Mouse (Mus musculus) ES-E14 (cell line): ENCODE results near the gene Ghrl. TPM values are rescaled to one million over a fixed set of nuclear protein-coding genes. Genes with fewer than 3 reads are reported as not detected.

Experiments used
- DNase-seq: peaks from one replicate; pipeline ENCODE4 v3.0.0-alpha.2; 2013; ENCODE audit warnings: low read depth, low spot score
- H3K27ac ChIP-seq: 2 replicates; pipeline ENCODE4 v1.5.1; 2012; ENCODE audit warnings: low read depth, mild to moderate bottlenecking, low read length, moderate library complexity, mixed read lengths; ENCODE audit not compliant: poor library complexity, insufficient read depth, severe bottlenecking
- H3K36me3 ChIP-seq: 2 replicates; pipeline ENCODE4 v1.6.1; 2012; ENCODE audit warnings: mild to moderate bottlenecking, low read length, moderate library complexity, mixed read lengths; ENCODE audit not compliant: control insufficient read depth, poor library complexity, insufficient read depth, severe bottlenecking
- H3K4me1 ChIP-seq, 2 experiments: fragments of 150-350 bp in 1 of 2; sonication (generic) in 1 of 2; 2 replicates each; pipeline ENCODE4 v1.6.1; 2012; ENCODE audit warnings: low read length in 2 of 2, mild to moderate bottlenecking in 1 of 2, mixed read lengths in 1 of 2; ENCODE audit not compliant: control insufficient read depth in 2 of 2, insufficient read depth in 2 of 2, poor library complexity in 1 of 2
- H3K4me3 ChIP-seq, 2 experiments: fragments of 150-350 bp in 1 of 2; sonication (generic) in 1 of 2; 2 replicates each; pipeline ENCODE4 v1.5.1; 2012; ENCODE audit warnings: low read length in 2 of 2, low read depth in 1 of 2, mild to moderate bottlenecking in 1 of 2, mixed read lengths in 1 of 2; ENCODE audit not compliant: insufficient read depth in 1 of 2, poor library complexity in 1 of 2, severe bottlenecking in 1 of 2
- H3K9ac ChIP-seq: 2 replicates; pipeline ENCODE4 v1.6.1; 2012; ENCODE audit warnings: low read depth, mild to moderate bottlenecking, low read length, mixed read lengths; ENCODE audit not compliant: poor library complexity, insufficient read depth, severe bottlenecking
- H3K9me3 ChIP-seq: fragments of 150-350 bp; sonication (generic); 2 replicates; pipeline ENCODE4 v1.6.1; 2012; ENCODE audit warnings: low read depth, mild to moderate bottlenecking, low read length; ENCODE audit not compliant: control insufficient read depth, insufficient read depth
- CHD2 ChIP-seq: IDR thresholded peaks from 2 replicates; pipeline ENCODE4 v1.6.1; 2014; ENCODE audit warnings: mild to moderate bottlenecking, low read depth, low read length, inconsistent platforms
- HCFC1 ChIP-seq: IDR thresholded peaks from 2 replicates; pipeline ENCODE4 v1.6.1; 2012; ENCODE audit warnings: low read length, inconsistent platforms, borderline replicate concordance; ENCODE audit not compliant: insufficient read depth
- MAFK ChIP-seq: IDR thresholded peaks from 2 replicates; pipeline ENCODE4 v1.6.1; 2014; ENCODE audit warnings: mild to moderate bottlenecking, low read depth, low read length, inconsistent platforms; ENCODE audit not compliant: insufficient read depth
- ZC3H11A ChIP-seq: IDR thresholded peaks from 2 replicates; pipeline ENCODE4 v1.6.1; 2012; ENCODE audit warnings: low read depth, mild to moderate bottlenecking, inconsistent platforms, low read length, borderline replicate concordance
- ZNF384 ChIP-seq: IDR thresholded peaks from 2 replicates; pipeline ENCODE4 v1.6.1; 2012; ENCODE audit warnings: low read depth, low read length, inconsistent platforms
- in situ Hi-C, 2 experiments: fragments of 600-800 bp; cut with MboI; formaldehyde crosslinking; loops; one replicate each; pipeline ENCODE4 v1.15.1; 2025; ENCODE audit warnings: low sequenced_read_pairs in 2 of 2, inconsistent platforms in 1 of 2; ENCODE audit not compliant: unreplicated experiment in 2 of 2
- total RNA-seq: library from RNA; depleted of rRNA; stranded (reverse); fragments of 300-350 nt; gene quantifications from 2 replicates; pipeline ENCODE4 v1.2.3, GENCODE M21; 2012; rRNA removed

Gene Ghrl
- total RNA-seq = 1.8 and 2.3 TPM in 2 replicates

- peaks cover 57% of the 10 kb centered on the region for H3K36me3 ChIP-seq
- 0 out of 4 replicates have a peak, but pooled peaks cover 0 to 2% of the 10 kb centered on the region in 2 experiments for H3K4me1 ChIP-seq
- no peak for DNase-seq
- H3K27ac ChIP-seq = no peak within 1 kb of the TSS
- in situ Hi-C loops = no loop called here
- H3K4me3 ChIP-seq = no peak within 1 kb of the TSS
- H3K9me3 ChIP-seq = no peaks in the 10 kb centered on the region
- TF ChIP-seq ZNF384 (no peak), CHD2 (no peak), ZC3H11A (no peak), MAFK (no peak), HCFC1 (no peak)
- H3K9ac ChIP-seq = no peak within 1 kb of the TSS
Observed at GRCm38 (mm10) chr6:113719878-113720277, at the start of gene Ghrl. Gene Ghrl (minus strand): TSS chr6:113719880.

- H3K9me3 ChIP-seq = no peaks in the 10 kb centered on the region
- H3K36me3 ChIP-seq = no peaks in the 10 kb centered on the region
- no peak for TF ChIP-seq HCFC1
- no peak for TF ChIP-seq ZNF384
- TF ChIP-seq CHD2 = no peak
- no peak for TF ChIP-seq MAFK
- no peak for TF ChIP-seq ZC3H11A
- H3K4me1 ChIP-seq = no peaks in the 10 kb centered on the region
- DNase-seq = no peak
- no peak overlapping the region for H3K9ac ChIP-seq
- in situ Hi-C loops = no loop called here
- H3K4me3 ChIP-seq = no peak overlapping the region
- no peak overlapping the region for H3K27ac ChIP-seq
Observed at GRCm38 (mm10) chr6:113768804-113769203, 49.1 kb upstream of the Ghrl start.

GRCm38 (mm10) chr6:113761644-113762043 lies 42.0 kb upstream of the Ghrl start:
- Histone ChIP-seq H3K4me1 (peaks cover 0 to 2% of the 10 kb centered on the region in 2 experiments; a peak in 1 of 4 replicates), H3K9me3 (no peaks in the 10 kb centered on the region), H3K27ac (no peak overlapping the region), H3K36me3 (no peaks in the 10 kb centered on the region), H3K9ac (no peak overlapping the region), H3K4me3 (no peak overlapping the region; a peak in 1 of 4 replicates)
- DNase-seq = peak; percentile 56
- TF ChIP-seq ZC3H11A = peak; percentile 94
- TF ChIP-seq CHD2 = no peak
- in situ Hi-C loops = loop anchor here in 1 of 2 experiments (5.0 kb wide), 1 partner anchor 311 kb away; no protein-coding TSS in a partner anchor

GRCm38 (mm10) chr6:113749119-113749685 lies 29.5 kb upstream of the Ghrl start:
- peak overlapping the region; percentile 49 to 54; a peak in 3 of 4 replicates for H3K4me3 ChIP-seq
- TF ChIP-seq ZC3H11A (no peak), ZNF384 (no peak), HCFC1 (no peak), MAFK (no peak), CHD2 (no peak)

More at GRCm38 (mm10) chr6:113749119-113749685, 29.5 kb upstream of the Ghrl start:
- DNase-seq = no peak
- no peak overlapping the region for H3K9ac ChIP-seq
- in situ Hi-C loops = no loop called here
- peaks cover 0 to 9% of the 10 kb centered on the region in 2 experiments; a peak in 2 of 4 replicates for H3K4me1 ChIP-seq
- H3K27ac ChIP-seq = no peak overlapping the region
- H3K9me3 ChIP-seq = no peaks in the 10 kb centered on the region
- H3K36me3 ChIP-seq = no peaks in the 10 kb centered on the region
